Mouse (Mus musculus) liver, adult 2 months (tissue): ENCODE data around the gene Zfp398. TPM values are rescaled to one million over a fixed set of nuclear protein-coding genes. Genes with fewer than 3 reads are reported as not detected.

Experiments used
- DNase-seq: peaks from one replicate; pipeline ENCODE4 v3.0.0-alpha.2; 2011; ENCODE audit warnings: low read depth, low spot score; ENCODE audit errors: extremely low read depth
- H3K27ac ChIP-seq: fragments of 200-500 bp; replicated peaks from 2 replicates; pipeline ENCODE4 v1.5.1; 2012; ENCODE audit warnings: low read depth, mild to moderate bottlenecking, control low read depth, inconsistent platforms, low read length; ENCODE audit not compliant: insufficient read depth
- H3K27me3 ChIP-seq: fragments of 200-500 bp; 2 replicates; pipeline ENCODE4 v1.6.1; 2012; ENCODE audit warnings: mild to moderate bottlenecking, moderate library complexity, low read length, inconsistent platforms; ENCODE audit not compliant: control insufficient read depth, insufficient read depth
- H3K36me3 ChIP-seq: fragments of 200-500 bp; 2 replicates; pipeline ENCODE4 v1.6.1; 2012; ENCODE audit warnings: low read length, inconsistent platforms; ENCODE audit not compliant: control insufficient read depth, insufficient read depth
- H3K4me1 ChIP-seq: fragments of 200-500 bp; 2 replicates; pipeline ENCODE4 v1.6.1; 2011; ENCODE audit warnings: low read length; ENCODE audit not compliant: control insufficient read depth, insufficient read depth
- H3K4me3 ChIP-seq: fragments of 200-500 bp; 2 replicates; pipeline ENCODE4 v1.5.1; 2011; ENCODE audit warnings: low read depth, mild to moderate bottlenecking, control low read depth, low read length, moderate library complexity; ENCODE audit not compliant: insufficient read depth
- H3K79me2 ChIP-seq: fragments of 200-500 bp; 2 replicates; pipeline ENCODE4 v1.6.1; 2012; ENCODE audit warnings: inconsistent platforms, mild to moderate bottlenecking, low read length, moderate library complexity; ENCODE audit not compliant: control insufficient read depth, insufficient read depth
- H3K9ac ChIP-seq: fragments of 200-500 bp; 2 replicates; pipeline ENCODE4 v1.6.1; 2012; ENCODE audit warnings: low read depth, mild to moderate bottlenecking, control low read depth, inconsistent platforms, low read length
- CTCF ChIP-seq: fragments of 200-500 bp; IDR thresholded peaks from 2 replicates; pipeline ENCODE4 v1.5.1; 2011; ENCODE audit warnings: low read depth, low read length, control low read depth
- POLR2A ChIP-seq: fragments of 200-500 bp; IDR thresholded peaks from 2 replicates; pipeline ENCODE4 v1.6.1; 2011; ENCODE audit warnings: low read length, control low read depth; ENCODE audit not compliant: insufficient read depth; ENCODE audit errors: extremely low read depth
- WGBS: fragments of 180-500 bp; shearing (Covaris S2); methylation state at CpG from one replicate; pipeline ENCODE4 v1.1.7; 2018; 5-methylcytosine and 5-hydroxymethylcytosine counted together
- polyA plus RNA-seq: library from polyadenylated mRNA; depleted of rRNA; stranded (reverse); fragments of >200 nt; gene quantifications from 2 replicates; pipeline ENCODE4 v1.2.3, GENCODE M21; 2012
- total RNA-seq: library from RNA; depleted of rRNA; stranded (reverse); fragments of >200 nt; gene quantifications from 2 replicates; pipeline ENCODE4 v1.2.3, GENCODE M21; 2014

Zfp398 gene
- total and polyA plus RNA-seq, 2 experiments: 4.0 to 4.5 TPM

DNA sequence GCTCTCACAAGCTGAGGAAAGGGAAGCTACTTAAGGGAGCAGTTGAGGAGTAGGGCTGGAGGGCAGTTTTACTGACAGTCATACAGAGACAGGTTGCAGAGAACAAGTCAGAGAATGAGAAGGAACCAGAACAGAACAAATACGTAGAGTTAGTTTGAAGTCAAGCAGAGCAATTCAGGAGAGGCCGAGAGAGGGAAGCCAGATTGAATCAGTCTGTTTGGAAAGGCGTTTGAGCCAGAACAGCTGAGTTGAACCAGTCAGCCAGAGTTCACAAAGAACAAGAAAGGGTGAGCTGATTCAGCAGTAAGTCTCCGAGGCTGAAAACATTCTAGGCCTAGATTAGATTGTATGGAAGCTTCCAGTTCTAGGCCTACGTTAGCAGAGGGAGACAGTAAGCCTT is 42.2 kb upstream of the Zfp398 start:
- 0 out of 2 replicates have a peak overlapping the region, but pooled peaks have one; percentile 29 for H3K27ac ChIP-seq
- WGBS: 26% methylated on average over 5 of the region's 5 CpGs
- no peak for DNase-seq
- H3K36me3 ChIP-seq: peaks cover 32% of the 10 kb centered on the region
- no peak overlapping the region for H3K4me3 ChIP-seq
- no peaks in the 10 kb centered on the region for H3K79me2 ChIP-seq
- no peak for TF ChIP-seq POLR2A
- no peak for TF ChIP-seq CTCF
- peaks cover 2% of the 10 kb centered on the region; the same call in 1 of the 2 replicates for H3K4me1 ChIP-seq
- H3K27me3 ChIP-seq: no peaks in the 10 kb centered on the region
- no peak overlapping the region for H3K9ac ChIP-seq

DNA sequence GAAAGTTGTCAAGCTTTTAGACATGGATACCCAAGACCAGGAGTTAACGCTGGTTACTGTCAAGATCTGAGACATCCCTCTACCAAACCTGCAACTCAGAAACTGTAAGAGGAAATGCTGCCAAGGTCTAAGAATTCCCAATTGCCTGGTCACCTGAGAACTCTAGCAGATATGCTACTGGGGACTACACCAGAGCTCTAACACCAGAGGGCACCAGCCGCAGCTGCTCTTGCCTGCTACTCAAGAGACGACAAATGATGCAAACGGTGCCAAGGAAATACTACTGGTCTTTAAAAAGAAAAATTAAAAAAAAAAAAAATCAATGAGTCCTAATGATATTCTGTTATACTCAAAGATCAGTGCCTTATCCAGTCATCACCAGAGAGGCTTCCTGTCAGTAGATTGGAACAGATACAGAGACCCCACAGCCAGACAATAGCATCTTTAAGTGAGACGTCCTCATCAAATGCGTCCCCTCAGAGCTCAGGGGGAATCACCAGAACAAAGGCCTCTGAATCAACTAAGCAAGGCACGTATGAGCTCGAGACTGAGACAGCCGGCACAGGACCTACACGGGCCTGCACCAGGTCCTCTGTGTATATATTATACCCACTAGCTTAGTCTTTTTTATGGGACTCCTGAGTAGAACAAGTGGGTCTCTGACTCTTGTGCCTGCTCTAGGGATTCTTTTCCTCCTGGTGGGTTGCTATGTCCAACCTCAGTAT is 41.2 kb upstream of the Zfp398 start:
- no peak for TF ChIP-seq POLR2A
- peak; percentile 71 for TF ChIP-seq CTCF
- H3K27ac ChIP-seq: no peak overlapping the region
- no peak overlapping the region for H3K9ac ChIP-seq
- no peaks in the 10 kb centered on the region for H3K4me1 ChIP-seq
- H3K27me3 ChIP-seq: no peaks in the 10 kb centered on the region
- no peaks in the 10 kb centered on the region for H3K79me2 ChIP-seq
- H3K36me3 ChIP-seq: peaks cover 42% of the 10 kb centered on the region
- DNase-seq: peak; percentile 62
- WGBS: 69% methylated on average over 10 of the region's 10 CpGs
- H3K4me3 ChIP-seq: no peak overlapping the region

DNA sequence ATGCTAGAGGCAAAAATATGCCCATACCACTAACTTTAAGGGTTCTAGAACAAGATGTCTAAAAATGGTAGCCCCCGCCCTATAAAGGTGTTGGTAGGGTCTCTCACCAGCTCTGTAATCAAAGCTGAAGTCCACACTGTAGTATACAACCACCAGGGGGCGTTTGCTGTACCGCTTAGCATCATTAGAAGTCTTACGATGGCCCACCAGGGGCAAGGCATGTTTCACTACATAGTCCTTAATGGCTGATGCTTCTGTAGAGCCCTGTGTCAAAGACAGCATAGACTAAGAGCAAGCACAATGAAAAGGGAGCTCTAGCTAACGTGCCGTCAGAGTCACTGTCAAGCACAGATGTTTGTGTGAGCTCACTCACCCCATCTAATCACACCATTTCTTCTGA is 36.4 kb upstream of the Zfp398 start:
- TF ChIP-seq POLR2A (no peak), CTCF (peak; percentile 47)
- H3K27ac ChIP-seq: no peak overlapping the region
- no peak overlapping the region for H3K4me3 ChIP-seq
- H3K4me1 ChIP-seq: no peaks in the 10 kb centered on the region
- WGBS: 58% methylated on average over 6 of the region's 6 CpGs
- H3K79me2 ChIP-seq: no peaks in the 10 kb centered on the region
- DNase-seq: peak; percentile 42
- no peaks in the 10 kb centered on the region for H3K27me3 ChIP-seq
- no peak overlapping the region for H3K9ac ChIP-seq
- H3K36me3 ChIP-seq: peaks cover 78% of the 10 kb centered on the region

DNA sequence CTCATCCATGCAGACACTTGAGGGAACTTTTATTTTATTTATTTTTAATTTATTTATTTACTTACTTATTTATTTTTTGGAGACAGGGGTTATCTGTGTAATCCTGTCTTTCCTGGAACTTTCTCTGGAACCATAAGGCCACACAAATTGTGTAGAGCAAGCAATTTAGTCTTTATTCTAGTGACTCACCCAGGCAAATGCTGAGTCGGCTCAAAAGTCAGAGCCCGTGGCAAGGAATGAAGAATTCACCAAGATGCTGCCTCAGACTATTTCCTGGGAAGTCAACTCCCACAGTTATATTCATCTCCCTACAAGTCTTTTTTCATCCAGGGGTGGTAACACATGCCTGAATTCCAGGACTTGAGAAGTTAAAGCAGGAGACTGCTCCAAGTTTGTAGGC is 29.9 kb upstream of the Zfp398 start:
- Histone ChIP-seq H3K27ac (no peak overlapping the region), H3K27me3 (no peaks in the 10 kb centered on the region), H3K9ac (no peak overlapping the region), H3K36me3 (peaks cover 64% of the 10 kb centered on the region), H3K4me3 (no peak overlapping the region), H3K4me1 (peaks cover 11% of the 10 kb centered on the region), H3K79me2 (peaks cover 21% of the 10 kb centered on the region; the same call in 1 of the 2 replicates)
- DNase-seq: no peak
- 53% methylated on average over 2 of the region's 2 CpGs for WGBS
- TF ChIP-seq POLR2A (no peak), CTCF (no peak)

DNA sequence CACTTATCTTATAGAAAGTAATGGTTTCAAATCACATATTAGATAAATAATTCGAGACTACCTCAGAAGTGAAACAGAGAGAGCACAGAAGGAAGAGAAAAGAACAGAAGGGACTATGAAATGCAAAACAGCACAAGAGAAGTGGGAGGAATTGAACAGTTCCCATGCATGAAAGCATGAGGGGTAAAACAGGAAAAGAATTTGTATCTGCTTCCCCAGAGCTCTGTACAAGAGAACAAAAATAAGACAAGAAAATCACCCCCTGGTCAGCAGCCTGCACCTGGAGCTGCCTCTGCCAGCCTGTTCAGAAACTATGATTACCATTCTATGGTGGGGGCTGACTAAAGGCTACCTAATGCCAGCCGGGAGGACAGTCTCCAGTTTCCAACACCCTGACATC is 28.0 kb upstream of the Zfp398 start:
- peaks cover 56% of the 10 kb centered on the region for H3K36me3 ChIP-seq
- H3K4me1 ChIP-seq: peaks cover 20% of the 10 kb centered on the region

DNA sequence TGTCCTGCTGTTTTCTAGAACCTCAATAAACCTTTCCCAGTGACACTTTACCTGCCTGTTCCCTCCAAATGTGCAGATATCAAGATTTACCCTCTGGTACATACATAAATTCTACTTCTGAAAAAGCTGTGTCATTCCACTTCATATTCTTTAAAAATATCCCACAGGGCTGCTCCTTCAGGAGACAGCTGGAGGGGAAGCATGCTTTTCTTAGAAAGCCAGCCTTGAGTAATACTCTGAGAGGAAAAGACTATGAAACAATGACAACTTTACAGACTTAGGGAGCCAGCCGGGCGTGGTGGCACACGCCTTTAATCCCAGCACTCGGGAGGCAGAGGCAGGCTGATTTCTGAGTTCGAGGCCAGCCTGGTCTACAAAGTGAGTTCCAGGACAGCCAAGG is 26.9 kb upstream of the Zfp398 start:
- TF ChIP-seq POLR2A: no peak
- TF ChIP-seq CTCF: no peak
- peaks cover 31% of the 10 kb centered on the region; the same call in 1 of the 2 replicates for H3K79me2 ChIP-seq
- no peak overlapping the region for H3K4me3 ChIP-seq
- H3K27ac ChIP-seq: no peak overlapping the region
- 79% methylated on average over 5 of the region's 5 CpGs for WGBS
- H3K27me3 ChIP-seq: no peaks in the 10 kb centered on the region
- peaks cover 46% of the 10 kb centered on the region for H3K36me3 ChIP-seq
- no peak for DNase-seq
- peaks cover 20% of the 10 kb centered on the region for H3K4me1 ChIP-seq
- H3K9ac ChIP-seq: no peak overlapping the region

More for the DNA sequence above, 28.0 kb upstream of the Zfp398 start:
- H3K9ac ChIP-seq: no peak overlapping the region
- TF ChIP-seq CTCF: no peak
- TF ChIP-seq POLR2A: no peak
- H3K79me2 ChIP-seq: peaks cover 31% of the 10 kb centered on the region; the same call in 1 of the 2 replicates
- no peak overlapping the region for H3K4me3 ChIP-seq
- H3K27me3 ChIP-seq: no peaks in the 10 kb centered on the region
- H3K27ac ChIP-seq: no peak overlapping the region
- WGBS: 64% methylated on average over 2 of the region's 2 CpGs
- DNase-seq: no peak
